Mouse (Mus musculus) embryonic facial prominence, embryonic 15.5 days (tissue): ENCODE results near the gene Vmn2r16. TPM values are rescaled to one million over a fixed set of nuclear protein-coding genes. Genes with fewer than 3 reads are reported as not detected.

Experiments used
- ATAC-seq: fragments of 200-750 bp; cut with Nextera tagmentation; 2 replicates; pipeline ENCODE4 v1.8.0; 2017; ENCODE audit warnings: low read depth, moderate TSS enrichment; ENCODE audit not compliant: insufficient number of reproducible peaks, low FRiP score, low TSS enrichment
- H3K27ac ChIP-seq: fragments of 300-500 bp; sonication (generic); replicated peaks from 2 replicates; pipeline ENCODE4 v1.5.1; 2015; ENCODE audit warnings: mild to moderate bottlenecking, inconsistent platforms
- H3K27me3 ChIP-seq: fragments of 300-500 bp; sonication (generic); 2 replicates; pipeline ENCODE4 v1.6.1; 2015; ENCODE audit warnings: inconsistent platforms
- H3K36me3 ChIP-seq: fragments of 300-500 bp; sonication (generic); 2 replicates; pipeline ENCODE4 v1.6.1; 2015; ENCODE audit warnings: mild to moderate bottlenecking, inconsistent platforms
- H3K4me1 ChIP-seq: fragments of 300-500 bp; sonication (generic); 2 replicates; pipeline ENCODE4 v1.6.1; 2015; ENCODE audit warnings: inconsistent platforms
- H3K4me2 ChIP-seq: fragments of 300-500 bp; sonication (generic); replicated peaks from 2 replicates; pipeline ENCODE4 v1.6.1; 2015; ENCODE audit warnings: mild to moderate bottlenecking, inconsistent platforms
- H3K4me3 ChIP-seq: fragments of 300-500 bp; sonication (generic); replicated peaks from 2 replicates; pipeline ENCODE4 v1.5.1; 2015; ENCODE audit warnings: mild to moderate bottlenecking, inconsistent platforms
- H3K9ac ChIP-seq: fragments of 300-500 bp; sonication (generic); 2 replicates; pipeline ENCODE4 v1.6.1; 2015; ENCODE audit warnings: inconsistent platforms
- H3K9me3 ChIP-seq: fragments of 300-500 bp; sonication (generic); replicated peaks from 2 replicates; pipeline ENCODE4 v1.6.1; 2016; ENCODE audit warnings: inconsistent platforms
- WGBS: fragments of 180-500 bp; shearing (Covaris S2); methylation state at CpG from one replicate; pipeline ENCODE4 v1.1.7; 2015; 5-methylcytosine and 5-hydroxymethylcytosine counted together
- polyA plus RNA-seq: library from polyadenylated mRNA; unstranded; fragments of >200 nt; fragmentation: Nextera tagmentation; extraction: Ambion mirVana; gene quantifications from 2 replicates; pipeline ENCODE4 v1.2.1, GENCODE M21; 2015

Vmn2r16 gene
- polyA plus RNA-seq = not detected in 2 replicates

DNA sequence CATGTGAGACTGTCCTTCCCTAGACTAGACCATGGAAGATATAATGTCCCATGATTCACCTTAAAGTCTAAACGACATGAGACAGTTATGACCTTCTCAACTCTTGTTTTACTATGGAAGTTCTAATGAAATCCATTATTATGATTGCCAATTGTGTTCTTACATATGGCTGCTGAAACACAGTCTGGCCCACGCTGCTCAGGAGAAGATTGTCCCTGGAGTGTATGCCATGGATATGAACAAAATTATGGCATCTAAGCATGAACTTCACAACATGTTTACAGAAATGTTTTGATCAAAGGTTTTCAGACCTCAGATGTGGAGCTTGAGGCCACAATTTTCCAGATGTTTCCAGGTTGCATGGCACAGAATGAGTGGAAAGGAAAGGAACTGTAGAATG, at the start of gene Vmn2r16:
Gene Vmn2r16, plus strand, starts transcription at position 301 of the 400 bp plus-strand sequence.
- Histone ChIP-seq H3K27me3 (no peaks in the 10 kb centered on the region), H3K9me3 (no peaks in the 10 kb centered on the region), H3K4me2 (no peak within 1 kb of the TSS), H3K36me3 (no peaks in the 10 kb centered on the region), H3K4me3 (no peak within 1 kb of the TSS), H3K27ac (no peak within 1 kb of the TSS), H3K4me1 (no peaks in the 10 kb centered on the region), H3K9ac (no peak within 1 kb of the TSS)
- WGBS = 57% methylated on average over 2 of the region's 2 CpGs
- no peak for ATAC-seq

DNA sequence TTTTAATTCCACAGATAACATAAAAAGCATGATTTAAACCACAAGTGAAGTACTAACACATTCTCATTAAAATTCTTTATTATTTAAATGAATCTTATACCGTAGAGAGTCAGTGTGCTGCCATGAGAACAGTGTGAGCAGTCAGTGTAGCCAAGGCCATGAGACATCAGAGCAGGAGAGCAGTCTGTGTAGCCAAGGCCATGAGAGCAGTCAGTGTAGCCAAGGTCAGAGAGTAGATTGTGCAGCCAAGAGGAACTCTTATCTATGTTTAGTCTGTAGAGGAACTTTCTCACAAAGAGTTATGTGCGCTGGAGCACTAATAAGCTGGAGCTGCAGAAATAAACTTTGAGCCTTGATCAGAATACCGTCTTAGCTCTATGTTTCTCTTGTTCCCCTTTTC, 35.3 kb upstream of the Vmn2r16 start:
- H3K4me3 ChIP-seq = no peak overlapping the region
- ATAC-seq = no peak
- H3K36me3 ChIP-seq = no peaks in the 10 kb centered on the region
- H3K9ac ChIP-seq = no peak overlapping the region
- H3K9me3 ChIP-seq = no peaks in the 10 kb centered on the region
- H3K27me3 ChIP-seq = no peaks in the 10 kb centered on the region
- 77% methylated on average over 3 of the region's 3 CpGs for WGBS
- H3K27ac ChIP-seq = no peak overlapping the region
- H3K4me2 ChIP-seq = no peak overlapping the region
- no peaks in the 10 kb centered on the region for H3K4me1 ChIP-seq

DNA sequence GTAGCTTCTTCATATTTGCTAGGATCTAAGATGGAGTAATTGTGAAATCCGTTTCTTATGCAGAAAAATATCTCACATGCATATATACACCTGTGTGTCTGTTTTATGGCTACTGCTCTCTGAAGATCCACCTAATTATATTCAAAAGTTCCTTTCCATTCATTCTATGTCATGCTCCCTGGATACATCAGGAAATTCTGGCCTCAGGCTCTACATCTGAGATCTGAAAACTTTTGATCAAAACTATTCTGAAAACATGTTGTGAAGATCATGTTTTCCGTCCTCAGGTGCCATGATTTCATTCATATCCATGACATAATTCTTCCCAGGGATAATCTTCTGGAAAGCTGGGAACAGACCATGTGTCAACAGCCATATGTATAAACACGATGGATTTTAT, 32.4 kb upstream of the Vmn2r16 start, which contains the start of gene Vmn2r15:
Gene Vmn2r15, minus strand, starts transcription at position 101 of the 400 bp plus-strand sequence.
- Histone ChIP-seq H3K27me3 (no peaks in the 10 kb centered on the region), H3K4me1 (no peaks in the 10 kb centered on the region), H3K9ac (no peak within 1 kb of the TSS), H3K4me3 (no peak within 1 kb of the TSS), H3K36me3 (no peaks in the 10 kb centered on the region), H3K27ac (no peak within 1 kb of the TSS), H3K9me3 (no peaks in the 10 kb centered on the region), H3K4me2 (no peak within 1 kb of the TSS)
- 51% methylated on average over 3 of the region's 3 CpGs for WGBS
- no peak for ATAC-seq

DNA sequence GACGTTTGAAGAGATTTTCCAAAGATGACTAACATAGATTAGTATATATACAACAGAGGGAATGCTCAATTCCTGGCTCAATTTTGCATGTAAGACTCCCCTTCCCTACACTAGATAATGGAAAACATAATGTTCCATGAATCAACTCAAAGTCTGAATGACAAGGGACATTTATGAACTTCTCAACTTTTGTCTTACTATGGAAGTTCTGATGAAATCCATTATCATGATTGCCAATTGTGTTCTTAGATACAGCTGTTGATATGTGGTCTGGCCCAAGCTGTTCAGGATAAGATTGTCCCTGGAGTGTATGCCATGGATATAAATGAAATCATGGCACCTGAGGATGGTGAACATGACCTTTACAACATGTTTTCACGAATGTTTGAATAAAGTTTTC, 89.4 kb downstream of the Vmn2r16 start, which contains the start of gene Vmn2r17:
Gene Vmn2r17, plus strand, starts transcription at position 301 of the 400 bp plus-strand sequence.
- Histone ChIP-seq H3K9ac (no peak within 1 kb of the TSS), H3K36me3 (no peaks in the 10 kb centered on the region), H3K4me3 (no peak within 1 kb of the TSS), H3K27me3 (no peaks in the 10 kb centered on the region), H3K4me2 (no peak within 1 kb of the TSS), H3K27ac (no peak within 1 kb of the TSS), H3K4me1 (no peaks in the 10 kb centered on the region), H3K9me3 (no peaks in the 10 kb centered on the region)
- ATAC-seq = no peak
- WGBS = 56% methylated on average over 2 of the region's 2 CpGs

Other genes with a start within 250 kb of the Vmn2r16 start
- gene Vmn2r12, start 232.2 kb upstream of the Vmn2r16 start, polyA plus RNA-seq = not detected in 2 replicates
- not detected in 2 replicates for gene Vmn2r13, start 138.0 kb upstream of the Vmn2r16 start, polyA plus RNA-seq
- gene Vmn2r14, start 105.5 kb upstream of the Vmn2r16 start, polyA plus RNA-seq = not detected in 2 replicates
- not detected in 2 replicates for gene Vmn2r15, start 32.5 kb upstream of the Vmn2r16 start, polyA plus RNA-seq
- gene Vmn2r17, start 89.5 kb downstream of the Vmn2r16 start, polyA plus RNA-seq = 0.04 TPM in 1 of 2 replicates, not detected in the other
- 12.6 and 13.6 TPM in 2 replicates for gene Crlf2, start 228.8 kb downstream of the Vmn2r16 start, polyA plus RNA-seq